Mouse (Mus musculus): ENCODE measurements around the gene Mxd1. TPM values are rescaled to one million over a fixed set of nuclear protein-coding genes. Genes with fewer than 3 reads are reported as not detected.

The Mxd1 gene
- polyA plus RNA-seq, 1 experiment from 2014 or later = 53.8 TPM

- Histone ChIP-seq H3K4me3 (ENCODE audit: low read depth, low read length) (peak overlapping the region; percentile 34), H3K36me3 (ENCODE audit: control insufficient read depth, insufficient read depth) (peaks cover 75% of the 10 kb centered on the region), H3K27ac (ENCODE audit: low read length) (peak overlapping the region; percentile 98), H3K4me2 (ENCODE audit: low read depth, low read length) (peak overlapping the region; percentile 61), H3K4me1 (ENCODE audit: control insufficient read depth, low read depth, low read length) (peaks cover 44% of the 10 kb centered on the region), H3K9me3 (replicated peaks; ENCODE audit: control insufficient read depth, low read length) (no peaks in the 10 kb centered on the region), H3K9ac (ENCODE audit: low read depth, low read length) (peak overlapping the region; percentile 66), H3K27me3 (ENCODE audit: control insufficient read depth, insufficient read depth, low read depth, low read length) (no peaks in the 10 kb centered on the region)
- peak; percentile 94 for ATAC-seq (ENCODE audit: low read depth)
- 24% methylated on average over 9 of the region's 9 CpGs for WGBS (ENCODE audit: insufficient replicate concordance)
Observed at GRCm38 (mm10) chr6:86660161-86660877, 8.6 kb downstream of the Mxd1 start.

GRCm38 (mm10) chr6:86658501-86658900 is 10.5 kb downstream of the Mxd1 start:
- peaks cover 33% of the 10 kb centered on the region for H3K4me1 ChIP-seq (ENCODE audit: control insufficient read depth, low read depth, low read length)
- WGBS (ENCODE audit: insufficient replicate concordance) = 83% methylated on average over 3 of the region's 3 CpGs
- H3K27ac ChIP-seq (ENCODE audit: low read length) = no peak overlapping the region

GRCm38 (mm10) chr6:86654270-86654916 is 14.6 kb downstream of the Mxd1 start:
- peaks cover 79% of the 10 kb centered on the region for H3K36me3 ChIP-seq (ENCODE audit: control insufficient read depth, insufficient read depth)

More at GRCm38 (mm10) chr6:86658501-86658900, 10.5 kb downstream of the Mxd1 start:
- ATAC-seq (ENCODE audit: low read depth) = no peak
- peaks cover 68% of the 10 kb centered on the region for H3K36me3 ChIP-seq (ENCODE audit: control insufficient read depth, insufficient read depth)
- no peaks in the 10 kb centered on the region for H3K27me3 ChIP-seq (ENCODE audit: control insufficient read depth, insufficient read depth, low read depth, low read length)
- H3K4me3 ChIP-seq (ENCODE audit: low read depth, low read length) = no peak overlapping the region
- H3K9me3 ChIP-seq (replicated peaks; ENCODE audit: control insufficient read depth, low read length) = no peaks in the 10 kb centered on the region
- no peak overlapping the region for H3K9ac ChIP-seq (ENCODE audit: low read depth, low read length)
- no peak overlapping the region for H3K4me2 ChIP-seq (ENCODE audit: low read depth, low read length)

GRCm38 (mm10) chr6:86653026-86653425 is 15.9 kb downstream of the Mxd1 start:
- H3K4me1 ChIP-seq (ENCODE audit: control insufficient read depth, low read depth, low read length) = no peaks in the 10 kb centered on the region
- 90% methylated on average over 6 of the region's 6 CpGs for WGBS (ENCODE audit: insufficient replicate concordance)
- ATAC-seq (ENCODE audit: low read depth) = no peak

More at GRCm38 (mm10) chr6:86654270-86654916, 14.6 kb downstream of the Mxd1 start:
- Histone ChIP-seq H3K4me1 (ENCODE audit: control insufficient read depth, low read depth, low read length) (peaks cover 8% of the 10 kb centered on the region), H3K9me3 (replicated peaks; ENCODE audit: control insufficient read depth, low read length) (no peaks in the 10 kb centered on the region), H3K4me3 (ENCODE audit: low read depth, low read length) (no peak overlapping the region), H3K27ac (ENCODE audit: low read length) (no peak overlapping the region), H3K4me2 (ENCODE audit: low read depth, low read length) (no peak overlapping the region), H3K9ac (ENCODE audit: low read depth, low read length) (no peak overlapping the region), H3K27me3 (ENCODE audit: control insufficient read depth, insufficient read depth, low read depth, low read length) (no peaks in the 10 kb centered on the region)
- WGBS (ENCODE audit: insufficient replicate concordance) = 75% methylated on average over 9 of the region's 9 CpGs
- peak; percentile 19; the same call in 1 of the 2 replicates for ATAC-seq (ENCODE audit: low read depth)

GRCm38 (mm10) chr6:86646143-86646542 is 22.8 kb downstream of the Mxd1 start:
- Histone ChIP-seq H3K9me3 (replicated peaks; ENCODE audit: control insufficient read depth, low read length) (no peaks in the 10 kb centered on the region), H3K4me1 (ENCODE audit: control insufficient read depth, low read depth, low read length) (peaks cover 16% of the 10 kb centered on the region), H3K27ac (ENCODE audit: low read length) (no peak overlapping the region), H3K9ac (ENCODE audit: low read depth, low read length) (no peak overlapping the region), H3K4me3 (ENCODE audit: low read depth, low read length) (no peak overlapping the region), H3K4me2 (ENCODE audit: low read depth, low read length) (no peak overlapping the region), H3K27me3 (ENCODE audit: control insufficient read depth, insufficient read depth, low read depth, low read length) (no peaks in the 10 kb centered on the region), H3K36me3 (ENCODE audit: control insufficient read depth, insufficient read depth) (peaks cover 32% of the 10 kb centered on the region)
- 74% methylated on average over 7 of the region's 7 CpGs for WGBS (ENCODE audit: insufficient replicate concordance)
- ATAC-seq (ENCODE audit: low read depth) = no peak

More at GRCm38 (mm10) chr6:86653026-86653425, 15.9 kb downstream of the Mxd1 start:
- Histone ChIP-seq H3K4me2 (ENCODE audit: low read depth, low read length) (no peak overlapping the region), H3K27ac (ENCODE audit: low read length) (no peak overlapping the region), H3K27me3 (ENCODE audit: control insufficient read depth, insufficient read depth, low read depth, low read length) (no peaks in the 10 kb centered on the region), H3K4me3 (ENCODE audit: low read depth, low read length) (no peak overlapping the region), H3K36me3 (ENCODE audit: control insufficient read depth, insufficient read depth) (peaks cover 81% of the 10 kb centered on the region), H3K9ac (ENCODE audit: low read depth, low read length) (no peak overlapping the region), H3K9me3 (replicated peaks; ENCODE audit: control insufficient read depth, low read length) (no peaks in the 10 kb centered on the region)

GRCm38 (mm10) chr6:86645551-86645950 is 23.4 kb downstream of the Mxd1 start:
- Histone ChIP-seq H3K4me2 (ENCODE audit: low read depth, low read length) (no peak overlapping the region), H3K4me3 (ENCODE audit: low read depth, low read length) (no peak overlapping the region), H3K27ac (ENCODE audit: low read length) (peak overlapping the region; percentile 53; the same call in 1 of the 2 replicates), H3K27me3 (ENCODE audit: control insufficient read depth, insufficient read depth, low read depth, low read length) (no peaks in the 10 kb centered on the region), H3K36me3 (ENCODE audit: control insufficient read depth, insufficient read depth) (peaks cover 26% of the 10 kb centered on the region), H3K4me1 (ENCODE audit: control insufficient read depth, low read depth, low read length) (peaks cover 22% of the 10 kb centered on the region), H3K9me3 (replicated peaks; ENCODE audit: control insufficient read depth, low read length) (no peaks in the 10 kb centered on the region), H3K9ac (ENCODE audit: low read depth, low read length) (no peak overlapping the region)
- ATAC-seq (ENCODE audit: low read depth) = no peak
- WGBS (ENCODE audit: insufficient replicate concordance) = 62% methylated on average over 4 of the region's 4 CpGs

- WGBS (ENCODE audit: insufficient replicate concordance) = 72% methylated on average over 3 of the region's 3 CpGs
- Histone ChIP-seq H3K9me3 (replicated peaks; ENCODE audit: control insufficient read depth, low read length) (no peaks in the 10 kb centered on the region), H3K9ac (ENCODE audit: low read depth, low read length) (no peak overlapping the region; the same call in 1 of the 2 replicates), H3K27ac (ENCODE audit: low read length) (peak overlapping the region; percentile 53; the same call in 1 of the 2 replicates), H3K4me2 (ENCODE audit: low read depth, low read length) (no peak overlapping the region), H3K4me3 (ENCODE audit: low read depth, low read length) (no peak overlapping the region), H3K36me3 (ENCODE audit: control insufficient read depth, insufficient read depth) (peaks cover 19% of the 10 kb centered on the region), H3K27me3 (ENCODE audit: control insufficient read depth, insufficient read depth, low read depth, low read length) (no peaks in the 10 kb centered on the region), H3K4me1 (ENCODE audit: control insufficient read depth, low read depth, low read length) (peaks cover 28% of the 10 kb centered on the region)
- no peak for ATAC-seq (ENCODE audit: low read depth)
Observed at GRCm38 (mm10) chr6:86644775-86645400, 24.1 kb downstream of the Mxd1 start.

- no peaks in the 10 kb centered on the region for H3K27me3 ChIP-seq (ENCODE audit: control insufficient read depth, insufficient read depth, low read depth, low read length)
- no peak for ATAC-seq (ENCODE audit: low read depth)
- H3K4me1 ChIP-seq (ENCODE audit: control insufficient read depth, low read depth, low read length) = peaks cover 53% of the 10 kb centered on the region
- H3K4me2 ChIP-seq (ENCODE audit: low read depth, low read length) = peak overlapping the region; percentile 58; the same call in 1 of the 2 replicates
- no peak overlapping the region for H3K4me3 ChIP-seq (ENCODE audit: low read depth, low read length)
- no peaks in the 10 kb centered on the region for H3K9me3 ChIP-seq (replicated peaks; ENCODE audit: control insufficient read depth, low read length)
- H3K27ac ChIP-seq (ENCODE audit: low read length) = peak overlapping the region; percentile 99
- no peaks in the 10 kb centered on the region for H3K36me3 ChIP-seq (ENCODE audit: control insufficient read depth, insufficient read depth)
- peak overlapping the region; percentile 15 for H3K9ac ChIP-seq (ENCODE audit: low read depth, low read length)
- WGBS (ENCODE audit: insufficient replicate concordance) = 38% methylated on average over 8 of the region's 8 CpGs
Observed at GRCm38 (mm10) chr6:86641716-86642115, 27.2 kb downstream of the Mxd1 start.
